Mouse (Mus musculus): ENCODE data around the gene Asic4. TPM values are rescaled to one million over a fixed set of nuclear protein-coding genes. Genes with fewer than 3 reads are reported as not detected.

Gene Asic4
- polyA plus RNA-seq, 1 experiment from 2014 or later = 1.00 TPM

GRCm38 (mm10) chr1:75458789-75459684 lies 8.8 kb downstream of the Asic4 start:
- peaks cover 49% of the 10 kb centered on the region for H3K4me1 ChIP-seq (ENCODE audit: insufficient read depth, low read length)
- peak overlapping the region; percentile 96 for H3K27ac ChIP-seq (ENCODE audit: low read length)
- H3K36me3 ChIP-seq (ENCODE audit: insufficient read depth, low read length) = no peaks in the 10 kb centered on the region
- peak overlapping the region; percentile 44 for H3K4me3 ChIP-seq (ENCODE audit: low read length)
- peak overlapping the region; percentile 60 for H3K4me2 ChIP-seq (replicated peaks; ENCODE audit: low read depth, low read length)
- H3K9ac ChIP-seq (replicated peaks; ENCODE audit: low read length) = peak overlapping the region; percentile 70
- 7% methylated on average over 23 of the region's 23 CpGs for WGBS
- 0 out of 2 replicates have a peak, but pooled peaks cover 5% of the 10 kb centered on the region for H3K27me3 ChIP-seq (ENCODE audit: insufficient read depth, low read length)
- ATAC-seq (ENCODE audit: low FRiP score, low TSS enrichment) = peak; percentile 24; the same call in 1 of the 2 replicates
- H3K9me3 ChIP-seq (ENCODE audit: low read length) = no peaks in the 10 kb centered on the region

GRCm38 (mm10) chr1:75460297-75460696 lies 10.1 kb downstream of the Asic4 start:
- 71% methylated on average over 7 of the region's 7 CpGs for WGBS
- Histone ChIP-seq H3K27me3 (ENCODE audit: insufficient read depth, low read length) (0 out of 2 replicates have a peak, but pooled peaks cover 8% of the 10 kb centered on the region), H3K9ac (replicated peaks; ENCODE audit: low read length) (no peak overlapping the region), H3K27ac (ENCODE audit: low read length) (no peak overlapping the region), H3K4me2 (replicated peaks; ENCODE audit: low read depth, low read length) (no peak overlapping the region), H3K4me3 (ENCODE audit: low read length) (no peak overlapping the region), H3K36me3 (ENCODE audit: insufficient read depth, low read length) (no peaks in the 10 kb centered on the region), H3K9me3 (ENCODE audit: low read length) (no peaks in the 10 kb centered on the region), H3K4me1 (ENCODE audit: insufficient read depth, low read length) (peaks cover 40% of the 10 kb centered on the region)
- no peak for ATAC-seq (ENCODE audit: low FRiP score, low TSS enrichment)

- H3K4me1 ChIP-seq (ENCODE audit: insufficient read depth, low read length) = peaks cover 29% of the 10 kb centered on the region
- H3K36me3 ChIP-seq (ENCODE audit: insufficient read depth, low read length) = no peaks in the 10 kb centered on the region
- 67% methylated on average over 1 of the region's 1 CpGs for WGBS
- H3K9ac ChIP-seq (replicated peaks; ENCODE audit: low read length) = no peak overlapping the region
- H3K4me3 ChIP-seq (ENCODE audit: low read length) = no peak overlapping the region
- no peak overlapping the region for H3K27ac ChIP-seq (ENCODE audit: low read length)
- H3K9me3 ChIP-seq (ENCODE audit: low read length) = no peaks in the 10 kb centered on the region
- ATAC-seq (ENCODE audit: low FRiP score, low TSS enrichment) = no peak
- H3K4me2 ChIP-seq (replicated peaks; ENCODE audit: low read depth, low read length) = no peak overlapping the region
- H3K27me3 ChIP-seq (ENCODE audit: insufficient read depth, low read length) = peaks cover 14% of the 10 kb centered on the region
Measured at GRCm38 (mm10) chr1:75462636-75463035, 12.4 kb downstream of the Asic4 start.

- peaks cover 18% of the 10 kb centered on the region for H3K4me1 ChIP-seq (ENCODE audit: insufficient read depth, low read length)
- H3K27ac ChIP-seq (ENCODE audit: low read length) = no peak overlapping the region
- no peak overlapping the region for H3K4me3 ChIP-seq (ENCODE audit: low read length)
- no peak for ATAC-seq (ENCODE audit: low FRiP score, low TSS enrichment)
- no peaks in the 10 kb centered on the region for H3K9me3 ChIP-seq (ENCODE audit: low read length)
- 64% methylated on average over 5 of the region's 5 CpGs for WGBS
- H3K36me3 ChIP-seq (ENCODE audit: insufficient read depth, low read length) = no peaks in the 10 kb centered on the region
- H3K9ac ChIP-seq (replicated peaks; ENCODE audit: low read length) = no peak overlapping the region
- H3K27me3 ChIP-seq (ENCODE audit: insufficient read depth, low read length) = peaks cover 20% of the 10 kb centered on the region
- no peak overlapping the region for H3K4me2 ChIP-seq (replicated peaks; ENCODE audit: low read depth, low read length)
Measured at GRCm38 (mm10) chr1:75463652-75464204, 13.5 kb downstream of the Asic4 start.

- 7% methylated on average over 14 of the region's 14 CpGs for WGBS
- peaks cover 31% of the 10 kb centered on the region for H3K27me3 ChIP-seq (ENCODE audit: insufficient read depth, low read length)
- no peak overlapping the region for H3K4me2 ChIP-seq (replicated peaks; ENCODE audit: low read depth, low read length)
Measured at GRCm38 (mm10) chr1:75467215-75467927, 17.1 kb downstream of the Asic4 start.

GRCm38 (mm10) chr1:75469287-75469825 lies 19.1 kb downstream of the Asic4 start:
- Histone ChIP-seq H3K9ac (replicated peaks; ENCODE audit: low read length) (no peak overlapping the region), H3K4me1 (ENCODE audit: insufficient read depth, low read length) (peaks cover 5% of the 10 kb centered on the region; the same call in 1 of the 2 replicates), H3K27me3 (ENCODE audit: insufficient read depth, low read length) (peaks cover 28% of the 10 kb centered on the region), H3K36me3 (ENCODE audit: insufficient read depth, low read length) (peaks cover 10% of the 10 kb centered on the region; the same call in 1 of the 2 replicates), H3K4me2 (replicated peaks; ENCODE audit: low read depth, low read length) (no peak overlapping the region), H3K27ac (ENCODE audit: low read length) (no peak overlapping the region), H3K9me3 (ENCODE audit: low read length) (no peaks in the 10 kb centered on the region), H3K4me3 (ENCODE audit: low read length) (no peak overlapping the region)
- no peak for ATAC-seq (ENCODE audit: low FRiP score, low TSS enrichment)
- 87% methylated on average over 17 of the region's 17 CpGs for WGBS

More at GRCm38 (mm10) chr1:75467215-75467927, 17.1 kb downstream of the Asic4 start:
- Histone ChIP-seq H3K27ac (ENCODE audit: low read length) (no peak overlapping the region), H3K9ac (replicated peaks; ENCODE audit: low read length) (peak overlapping the region; percentile 19; the same call in 1 of the 2 replicates), H3K9me3 (ENCODE audit: low read length) (no peaks in the 10 kb centered on the region), H3K4me3 (ENCODE audit: low read length) (no peak overlapping the region), H3K4me1 (ENCODE audit: insufficient read depth, low read length) (peaks cover 10% of the 10 kb centered on the region; the same call in 1 of the 2 replicates), H3K36me3 (ENCODE audit: insufficient read depth, low read length) (0 out of 2 replicates have a peak, but pooled peaks cover 2% of the 10 kb centered on the region)
- peak; percentile 79; the same call in 1 of the 2 replicates for ATAC-seq (ENCODE audit: low FRiP score, low TSS enrichment)

- no peak for ATAC-seq (ENCODE audit: low FRiP score, low TSS enrichment)
- 95% methylated on average over 11 of the region's 11 CpGs for WGBS
- H3K4me2 ChIP-seq (replicated peaks; ENCODE audit: low read depth, low read length) = no peak overlapping the region
Measured at GRCm38 (mm10) chr1:75476441-75476840, 26.2 kb downstream of the Asic4 start.

GRCm38 (mm10) chr1:75477264-75477965 lies 27.2 kb downstream of the Asic4 start:
- WGBS = 10% methylated on average over 35 of the region's 35 CpGs

More at GRCm38 (mm10) chr1:75476441-75476840, 26.2 kb downstream of the Asic4 start:
- H3K4me1 ChIP-seq (ENCODE audit: insufficient read depth, low read length) = peaks cover 23% of the 10 kb centered on the region
- no peak overlapping the region for H3K4me3 ChIP-seq (ENCODE audit: low read length)
- H3K27ac ChIP-seq (ENCODE audit: low read length) = no peak overlapping the region
- peaks cover 30% of the 10 kb centered on the region for H3K36me3 ChIP-seq (ENCODE audit: insufficient read depth, low read length)
- no peak overlapping the region for H3K9ac ChIP-seq (replicated peaks; ENCODE audit: low read length)
- peaks cover 18% of the 10 kb centered on the region for H3K27me3 ChIP-seq (ENCODE audit: insufficient read depth, low read length)
- no peaks in the 10 kb centered on the region for H3K9me3 ChIP-seq (ENCODE audit: low read length)

GRCm38 (mm10) chr1:75477966-75478290 lies 27.7 kb downstream of the Asic4 start:
- Histone ChIP-seq H3K36me3 (ENCODE audit: insufficient read depth, low read length) (peaks cover 23% of the 10 kb centered on the region), H3K4me1 (ENCODE audit: insufficient read depth, low read length) (peaks cover 29% of the 10 kb centered on the region), H3K27me3 (ENCODE audit: insufficient read depth, low read length) (peaks cover 32% of the 10 kb centered on the region), H3K4me3 (ENCODE audit: low read length) (peak overlapping the region; percentile 76), H3K27ac (ENCODE audit: low read length) (no peak overlapping the region), H3K9me3 (ENCODE audit: low read length) (no peaks in the 10 kb centered on the region), H3K9ac (replicated peaks; ENCODE audit: low read length) (peak overlapping the region; percentile 76; the same call in 1 of the 2 replicates), H3K4me2 (replicated peaks; ENCODE audit: low read depth, low read length) (peak overlapping the region; percentile 79)
- whole genome bisulfite sequencing = 47% methylated on average over 3 of the region's 3 CpGs
- ATAC-seq (ENCODE audit: low FRiP score, low TSS enrichment) = no peak

More at GRCm38 (mm10) chr1:75477264-75477965, 27.2 kb downstream of the Asic4 start:
- Histone ChIP-seq H3K4me1 (ENCODE audit: insufficient read depth, low read length) (peaks cover 24% of the 10 kb centered on the region), H3K4me3 (ENCODE audit: low read length) (peak overlapping the region; percentile 76), H3K9ac (replicated peaks; ENCODE audit: low read length) (no peak overlapping the region), H3K9me3 (ENCODE audit: low read length) (no peaks in the 10 kb centered on the region), H3K27me3 (ENCODE audit: insufficient read depth, low read length) (peaks cover 27% of the 10 kb centered on the region), H3K4me2 (replicated peaks; ENCODE audit: low read depth, low read length) (peak overlapping the region; percentile 79), H3K36me3 (ENCODE audit: insufficient read depth, low read length) (peaks cover 27% of the 10 kb centered on the region), H3K27ac (ENCODE audit: low read length) (no peak overlapping the region)
- no peak for ATAC-seq (ENCODE audit: low FRiP score, low TSS enrichment)

Data from kidney, embryonic 16.5 days (tissue).